Mouse (Mus musculus): ENCODE measurements around the gene Jak3.

- TF ChIP-seq CHD1 (IDR thresholded peaks at IDR 0.05; ENCODE audit: low read depth, low read length) (no peak), POLR2A (IDR thresholded peaks at IDR 0.05; ENCODE audit: low read depth, low read length) (no peak), ZNF384 (IDR thresholded peaks at IDR 0.05; ENCODE audit: low read depth, low read length) (no peak), ZKSCAN1 (IDR thresholded peaks at IDR 0.05; ENCODE audit: borderline replicate concordance, low read depth, low read length) (no peak), ZMIZ1 (IDR thresholded peaks at IDR 0.05; ENCODE audit: low read depth, low read length) (no peak), UBTF (IDR thresholded peaks at IDR 0.05; ENCODE audit: low read depth, low read length) (no peak), KAT2A (IDR thresholded peaks at IDR 0.05; ENCODE audit: insufficient replicate concordance, low read length) (no peak), CTCF (conservative IDR thresholded peaks at IDR 0.05 in 1 of 2, IDR thresholded peaks at IDR 0.05 in 1 of 2; ENCODE audit: low read depth in 2 of 2, low read length in 2 of 2) (no peak), MAFK (IDR thresholded peaks at IDR 0.05; ENCODE audit: insufficient replicate concordance, low read length) (no peak), E2F4 (IDR thresholded peaks at IDR 0.05; ENCODE audit: insufficient replicate concordance, low read depth, low read length) (no peak), POLR2AphosphoS2 (IDR thresholded peaks at IDR 0.05; ENCODE audit: low read depth, low read length) (no peak)
Measured at GRCm38 (mm10) chr8:71654600-71654999, 21.5 kb upstream of the Jak3 start.
